Mouse (Mus musculus) neural tube, embryonic 11.5 days (tissue): ENCODE data around the gene Ids. TPM values are rescaled to one million over a fixed set of nuclear protein-coding genes. Genes with fewer than 3 reads are reported as not detected.
A peak's percentile ranks its signal among the peaks of the same experiment; 100 is the strongest.
"Not testable (repeated sequence)": the region's sequence is repeated elsewhere in the genome, so short reads cannot be mapped to it uniquely, and the experiment has no call there.

ENCODE experiments used
- ATAC-seq: fragments of 200-750 bp; cut with Nextera tagmentation; 2 replicates; pipeline ENCODE4 v1.8.0; 2017; ENCODE audit warnings: moderate number of reproducible peaks, mild to moderate bottlenecking, moderate TSS enrichment, moderate library complexity; ENCODE audit not compliant: insufficient read depth, low FRiP score, low TSS enrichment
- DNase-seq: peaks from one replicate; pipeline ENCODE4 v3.0.0-alpha.2; 2015; ENCODE audit warnings: low spot score
- H3K27ac ChIP-seq: fragments of 300-500 bp; sonication (generic); 2 replicates; pipeline ENCODE4 v1.5.1; 2014; ENCODE audit warnings: low read depth, mild to moderate bottlenecking, low read length
- H3K27me3 ChIP-seq: fragments of 300-500 bp; sonication (generic); 2 replicates; pipeline ENCODE4 v1.6.1; 2014; ENCODE audit warnings: mild to moderate bottlenecking, low read length, mixed read lengths; ENCODE audit not compliant: control insufficient read depth, insufficient read depth
- H3K36me3 ChIP-seq: fragments of 300-500 bp; sonication (generic); 2 replicates; pipeline ENCODE4 v1.6.1; 2014; ENCODE audit warnings: mild to moderate bottlenecking, low read length, moderate library complexity, mixed read lengths; ENCODE audit not compliant: control insufficient read depth, insufficient read depth
- H3K4me1 ChIP-seq: fragments of 300-500 bp; sonication (generic); 2 replicates; pipeline ENCODE4 v1.6.1; 2014; ENCODE audit warnings: low read length, mixed read lengths; ENCODE audit not compliant: control insufficient read depth, insufficient read depth
- H3K4me2 ChIP-seq: fragments of 300-500 bp; sonication (generic); 2 replicates; pipeline ENCODE4 v1.6.1; 2014; ENCODE audit warnings: low read depth, mild to moderate bottlenecking, moderate library complexity
- H3K4me3 ChIP-seq: fragments of 300-500 bp; sonication (generic); 2 replicates; pipeline ENCODE4 v1.5.1; 2014; ENCODE audit warnings: low read depth, low read length
- H3K9ac ChIP-seq: fragments of 300-500 bp; sonication (generic); 2 replicates; pipeline ENCODE4 v1.6.1; 2014; ENCODE audit warnings: mild to moderate bottlenecking, low read length
- H3K9me3 ChIP-seq: fragments of 300-500 bp; sonication (generic); 2 replicates; pipeline ENCODE4 v1.6.1; 2016; ENCODE audit warnings: low read length; ENCODE audit not compliant: control insufficient read depth
- WGBS: fragments of 180-500 bp; shearing (Covaris S2); extraction: QIAGEN DNeasy Blood & Tissue Kit; methylation state at CpG from one replicate; pipeline ENCODE4 v1.1.7; 2014; 5-methylcytosine and 5-hydroxymethylcytosine counted together
- polyA plus RNA-seq: library from polyadenylated mRNA; unstranded; fragments of >200 nt; fragmentation: Nextera tagmentation; extraction: Ambion mirVana; gene quantifications from 2 replicates; pipeline ENCODE4 v1.2.1, GENCODE M21; 2014

The Ids gene
- polyA plus RNA-seq = 4.5 and 4.7 TPM in 2 replicates

DNA sequence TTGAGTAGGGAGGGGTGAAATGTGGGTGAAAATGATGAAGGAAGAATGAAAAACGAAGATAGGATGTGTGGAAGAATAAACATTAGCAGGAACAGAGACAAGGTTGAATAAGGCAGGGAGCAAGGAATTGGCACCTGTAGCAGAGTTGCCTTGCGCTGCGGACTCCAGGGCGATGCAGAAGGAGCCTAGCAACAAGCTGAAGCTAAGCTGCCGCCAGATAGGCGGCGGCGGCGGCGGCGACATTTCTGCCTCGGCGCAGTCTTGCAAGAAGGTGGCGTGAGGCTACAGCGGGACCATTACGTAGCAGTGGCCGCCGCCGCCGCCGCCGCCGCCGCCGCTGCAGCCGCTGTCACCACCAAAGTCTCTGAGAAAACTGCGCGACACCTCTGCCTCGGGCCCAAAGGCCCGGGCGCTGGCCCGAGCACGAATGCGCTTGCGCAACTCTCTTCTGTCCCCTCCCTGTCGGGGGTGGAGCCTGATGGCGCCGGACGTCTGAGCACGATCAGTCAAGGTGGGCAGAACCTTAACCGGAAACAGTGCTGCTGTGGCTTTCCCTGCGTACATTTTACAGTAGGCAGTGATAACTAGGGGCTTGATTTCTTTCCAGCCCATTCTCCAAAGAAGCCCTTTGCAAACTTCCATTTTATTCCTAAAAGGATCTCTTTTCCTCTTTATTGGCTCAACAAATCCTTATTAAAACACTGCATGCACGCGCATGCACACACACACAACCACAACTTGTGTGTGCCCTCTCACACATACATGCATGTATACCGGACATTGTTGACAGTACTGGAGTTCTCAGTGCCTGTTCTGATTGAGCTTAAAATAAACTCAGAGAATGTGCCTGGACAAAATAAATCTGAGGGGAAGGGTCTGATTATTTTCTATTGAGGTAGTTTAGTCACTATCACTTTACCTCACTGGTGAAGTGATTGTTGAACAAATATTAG lies at the start of gene Ids:
TSS of gene Ids (minus strand) at position 424 of the 953 bp plus-strand sequence.
- peak; percentile 89 for DNase-seq
- Histone ChIP-seq H3K36me3 (no peaks in the 10 kb centered on the region), H3K4me2 (peak within 1 kb of the TSS; percentile 40), H3K4me1 (no peaks in the 10 kb centered on the region), H3K4me3 (peak within 1 kb of the TSS; percentile 48), H3K27ac (no peak within 1 kb of the TSS), H3K9ac (peak within 1 kb of the TSS; percentile 41), H3K9me3 (no peaks in the 10 kb centered on the region), H3K27me3 (no peaks in the 10 kb centered on the region)
- WGBS = 21% methylated on average over 45 of the region's 45 CpGs
- peak; percentile 96 for ATAC-seq

DNA sequence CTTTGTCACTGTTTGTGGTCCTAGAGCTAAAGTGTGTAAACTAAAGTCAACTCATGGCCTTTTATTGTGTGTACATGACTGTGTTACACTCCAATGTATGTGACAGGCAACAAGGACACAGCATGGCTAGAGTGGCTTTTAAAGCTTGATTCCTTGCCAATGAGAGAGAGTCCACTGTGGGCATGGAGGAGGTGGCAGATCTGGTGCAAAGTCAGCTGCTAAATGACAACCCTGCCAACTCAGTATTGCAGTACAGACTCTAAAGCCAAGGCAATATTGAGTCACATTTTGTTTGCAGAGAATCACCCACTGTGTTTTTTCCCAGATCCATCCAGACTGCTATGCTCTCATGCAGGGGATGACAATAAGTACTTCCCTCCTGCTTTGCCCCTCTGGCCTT lies 27.8 kb upstream of the Ids start:
- H3K9ac ChIP-seq, DNase-seq, H3K9me3 ChIP-seq, H3K27ac ChIP-seq, H3K4me1 ChIP-seq, ATAC-seq, H3K4me2 ChIP-seq, H3K27me3 ChIP-seq, H3K36me3 ChIP-seq, H3K4me3 ChIP-seq: not testable (repeated sequence)

DNA sequence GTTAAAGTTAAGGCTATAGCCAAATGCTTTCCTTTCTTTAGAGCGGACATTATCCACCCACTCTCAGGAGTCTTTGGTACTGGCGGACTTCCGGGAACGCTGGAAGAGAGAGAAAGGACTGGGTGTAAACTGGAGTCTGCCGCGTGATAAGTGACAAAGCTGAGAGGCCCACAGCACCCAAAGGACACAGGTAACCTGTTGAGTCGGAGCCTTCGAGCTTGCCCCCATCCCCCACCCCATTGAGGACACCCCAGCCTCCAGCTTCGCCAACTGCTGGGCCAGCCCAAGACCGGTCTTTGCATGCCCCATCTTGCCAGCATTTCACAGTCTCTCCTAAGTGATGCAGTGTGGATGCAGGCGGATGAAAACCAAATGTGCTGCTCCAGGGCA lies 21.1 kb upstream of the Ids start:
- H3K4me2 ChIP-seq = peak overlapping the region; percentile 46
- H3K9ac ChIP-seq = peak overlapping the region; percentile 63
- H3K27ac ChIP-seq = no peak overlapping the region
- no peaks in the 10 kb centered on the region for H3K27me3 ChIP-seq
- H3K4me1 ChIP-seq = no peaks in the 10 kb centered on the region
- H3K36me3 ChIP-seq = no peaks in the 10 kb centered on the region
- DNase-seq = no peak
- ATAC-seq = peak; percentile 62
- WGBS = 17% methylated on average over 11 of the region's 11 CpGs
- H3K4me3 ChIP-seq = peak overlapping the region; percentile 47
- no peaks in the 10 kb centered on the region for H3K9me3 ChIP-seq

DNA sequence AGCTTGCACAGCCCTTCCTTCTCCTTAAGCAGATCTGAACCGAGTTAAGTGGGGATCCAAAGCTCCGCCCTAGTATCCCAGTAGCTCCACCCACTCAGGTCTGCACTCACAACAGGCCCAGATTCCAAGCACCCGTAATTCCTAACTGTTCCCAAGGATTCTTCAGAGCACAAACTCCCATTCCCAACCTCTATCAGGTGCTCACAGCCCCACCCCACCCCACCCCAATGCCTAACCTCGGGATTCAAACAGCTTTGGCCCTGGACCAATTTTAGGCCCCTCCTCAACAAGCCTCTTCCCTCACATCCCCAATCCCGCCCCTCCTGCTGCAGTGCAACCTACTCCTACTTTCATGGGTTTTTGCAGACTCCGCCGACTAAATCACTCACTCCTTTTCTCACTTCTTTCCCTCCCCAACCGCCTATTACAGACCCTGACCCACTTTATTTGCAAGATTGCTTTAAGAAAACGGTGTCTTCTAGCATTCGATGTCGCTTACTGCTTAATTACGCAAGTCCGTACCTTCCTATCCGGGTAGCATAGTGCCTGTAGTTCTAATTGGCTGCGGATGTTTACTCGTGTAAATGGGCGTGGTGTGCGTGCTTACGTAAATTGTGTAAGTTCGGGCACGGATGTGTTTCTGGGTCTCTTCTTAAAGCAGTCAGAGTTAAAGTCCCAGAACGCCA lies 20.5 kb upstream of the Ids start, which contains the start of gene 1110012L19Rik:
TSS of gene 1110012L19Rik (plus strand) at position 602 of the 686 bp plus-strand sequence.
- H3K4me2 ChIP-seq = peak within 1 kb of the TSS; percentile 46
- peak within 1 kb of the TSS; percentile 63 for H3K9ac ChIP-seq
- H3K27me3 ChIP-seq = no peaks in the 10 kb centered on the region
- no peaks in the 10 kb centered on the region for H3K36me3 ChIP-seq
- DNase-seq (peak; percentile 78), ATAC-seq (peak; percentile 94)
- H3K4me1 ChIP-seq = no peaks in the 10 kb centered on the region
- H3K27ac ChIP-seq = no peak within 1 kb of the TSS
- H3K4me3 ChIP-seq = peak within 1 kb of the TSS; percentile 47
- 11% methylated on average over 22 of the region's 22 CpGs for WGBS
- H3K9me3 ChIP-seq = no peaks in the 10 kb centered on the region

DNA sequence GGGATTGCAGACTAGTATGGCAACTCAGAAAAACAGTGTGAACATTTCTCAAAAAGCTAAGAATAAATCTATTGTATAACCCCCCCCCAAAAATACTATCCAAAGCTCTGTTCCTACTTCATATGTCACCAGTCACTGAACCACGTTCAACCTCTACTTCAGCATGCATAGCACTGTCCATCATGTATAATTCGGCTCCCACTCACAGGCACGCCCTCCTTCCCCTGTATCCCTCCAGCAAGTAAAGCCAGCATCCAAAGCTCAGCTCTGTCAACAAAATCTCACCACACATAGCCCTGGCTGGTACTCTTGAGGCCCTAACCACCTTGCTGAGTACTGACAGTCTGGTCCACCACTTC lies 20.0 kb upstream of the Ids start:
- Histone ChIP-seq H3K4me3 (peak overlapping the region; percentile 47), H3K9ac (no peak overlapping the region), H3K27ac (no peak overlapping the region), H3K27me3 (no peaks in the 10 kb centered on the region), H3K9me3 (no peaks in the 10 kb centered on the region), H3K4me1 (no peaks in the 10 kb centered on the region), H3K36me3 (no peaks in the 10 kb centered on the region), H3K4me2 (peak overlapping the region; percentile 46)
- DNase-seq = no peak
- WGBS = 63% methylated on average over 3 of the region's 3 CpGs
- no peak for ATAC-seq

DNA sequence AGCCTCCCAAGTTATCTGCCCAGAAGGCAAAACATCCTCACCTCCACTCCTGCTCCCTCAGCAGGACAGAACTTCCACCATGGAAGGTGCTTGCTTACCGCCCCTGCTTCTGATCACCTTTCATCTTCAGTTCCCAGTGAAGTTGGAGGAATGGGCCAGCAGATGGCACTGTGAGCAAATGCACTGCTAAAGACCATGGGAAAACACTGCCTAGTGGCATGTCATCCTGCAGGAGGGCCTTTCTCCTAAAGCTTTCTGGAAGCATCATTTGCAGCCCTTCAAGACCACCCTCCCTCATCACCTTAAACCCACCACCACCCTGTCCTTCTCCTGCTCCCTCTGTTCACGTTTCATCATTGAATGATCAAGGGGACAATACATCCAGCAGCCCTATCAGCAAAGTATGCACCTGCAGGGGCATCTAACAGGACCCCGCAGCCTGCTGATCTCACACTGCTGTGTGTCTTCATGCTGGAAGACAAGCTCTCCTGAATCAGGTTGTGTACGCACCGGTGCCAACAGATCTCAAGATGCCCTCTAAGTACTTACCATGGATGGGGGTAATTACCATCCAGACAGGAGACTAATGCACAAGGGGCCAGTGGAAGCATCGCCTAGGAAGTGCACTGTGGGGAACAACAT lies 9.7 kb upstream of the Ids start:
- ATAC-seq = peak; percentile 35; the same call in 1 of the 2 replicates
- H3K27me3 ChIP-seq, DNase-seq: not testable (repeated sequence)

GRCm38 (mm10) chrX:70369758-70370157 lies 4.9 kb upstream of the Ids start:
- not testable (repeated sequence) for H3K4me2 ChIP-seq, H3K4me3 ChIP-seq, H3K27ac ChIP-seq, H3K9me3 ChIP-seq, H3K36me3 ChIP-seq, H3K4me1 ChIP-seq, DNase-seq, H3K9ac ChIP-seq, ATAC-seq, H3K27me3 ChIP-seq
- WGBS = 17% methylated on average over 1 of the region's 6 CpGs

More for the DNA sequence above, 9.7 kb upstream of the Ids start:
- H3K9me3 ChIP-seq, H3K36me3 ChIP-seq, H3K27ac ChIP-seq, H3K9ac ChIP-seq, H3K4me1 ChIP-seq, H3K4me3 ChIP-seq, H3K4me2 ChIP-seq: not testable (repeated sequence)
- 69% methylated on average over 5 of the region's 6 CpGs for WGBS

DNA sequence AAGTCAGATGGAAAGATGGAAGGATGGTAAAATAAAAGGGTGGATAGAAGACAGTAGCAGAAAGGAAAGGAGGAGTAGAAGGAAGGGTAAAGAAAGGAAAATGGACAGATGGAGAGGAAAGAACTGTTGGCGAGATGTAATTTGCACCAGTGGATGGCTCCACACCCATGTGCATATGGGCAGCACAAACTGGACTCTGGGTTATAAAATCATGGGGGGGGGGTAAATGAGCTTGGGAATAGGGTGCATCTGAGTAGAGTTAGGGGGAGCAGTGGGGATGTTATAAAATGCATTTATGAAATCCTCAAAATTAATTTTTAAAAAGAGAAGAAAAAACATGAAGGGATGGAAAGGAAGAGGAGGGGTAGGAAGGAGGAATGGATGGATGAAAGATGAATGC lies 682 bp downstream of the Ids start:
- no peaks in the 10 kb centered on the region for H3K4me1 ChIP-seq
- no peak for ATAC-seq
- no peaks in the 10 kb centered on the region for H3K9me3 ChIP-seq
- DNase-seq = no peak
- WGBS = 91% methylated on average over 1 of the region's 1 CpGs
- no peaks in the 10 kb centered on the region for H3K36me3 ChIP-seq
- H3K4me3 ChIP-seq = peak overlapping the region; percentile 48
- H3K9ac ChIP-seq = no peak overlapping the region; the same call in 1 of the 2 replicates
- peak overlapping the region; percentile 40 for H3K4me2 ChIP-seq
- no peaks in the 10 kb centered on the region for H3K27me3 ChIP-seq
- H3K27ac ChIP-seq = no peak overlapping the region
